Mouse (Mus musculus): Measurements from ENCODE around the gene Liph. TPM values are rescaled to one million over a fixed set of nuclear protein-coding genes. Genes with fewer than 3 reads are reported as not detected.

Gene Liph
- polyA plus RNA-seq, 2 experiments = 0.56 to 0.80 TPM

GRCm38 (mm10) chr16:21969874-21970273 is 25.6 kb downstream of the Liph start:
- H3K36me3 ChIP-seq (replicated peaks; ENCODE audit: control insufficient read depth, insufficient read depth, low read depth) = no peaks in the 10 kb centered on the region
- TF ChIP-seq CTCF (IDR thresholded peaks at IDR 0.05; ENCODE audit: low read depth) (no peak), EP300 (IDR thresholded peaks at IDR 0.05; ENCODE audit: low read depth) (no peak)
- H3K4me1 ChIP-seq (replicated peaks; ENCODE audit: control insufficient read depth in 2 of 2, insufficient read depth in 2 of 2, low read length in 1 of 2) = no peaks in the 10 kb centered on the region
- ATAC-seq (ENCODE audit: insufficient read depth) (no peak), DNase-seq (ENCODE audit: low read depth in 3 of 3, low spot score in 3 of 3) (no peak)
- H3K27me3 ChIP-seq (ENCODE audit: control insufficient read depth, insufficient read depth, low read length) = no peaks in the 10 kb centered on the region
- no peak overlapping the region for H3K27ac ChIP-seq
- no peak overlapping the region for H3K4me2 ChIP-seq (ENCODE audit: low read depth)
- H3K9me3 ChIP-seq (ENCODE audit: control insufficient read depth, low read length) = no peaks in the 10 kb centered on the region
- H3K9ac ChIP-seq (replicated peaks) = no peak overlapping the region
- no peak overlapping the region for H3K4me3 ChIP-seq (ENCODE audit: insufficient read depth in 1 of 2, low read depth in 2 of 2, low read length in 2 of 2)
- WGBS (ENCODE audit: insufficient replicate concordance) = 64% methylated on average over 5 of the region's 5 CpGs

- Histone ChIP-seq H3K4me3 (ENCODE audit: insufficient read depth in 1 of 2, low read depth in 2 of 2, low read length in 2 of 2) (no peak overlapping the region), H3K9ac (replicated peaks) (no peak overlapping the region), H3K27me3 (ENCODE audit: control insufficient read depth, insufficient read depth, low read length) (no peaks in the 10 kb centered on the region), H3K36me3 (replicated peaks; ENCODE audit: control insufficient read depth, insufficient read depth, low read depth) (no peaks in the 10 kb centered on the region), H3K9me3 (ENCODE audit: control insufficient read depth, low read length) (no peaks in the 10 kb centered on the region), H3K4me1 (replicated peaks; ENCODE audit: control insufficient read depth in 2 of 2, insufficient read depth in 2 of 2, low read length in 1 of 2) (no peaks in the 10 kb centered on the region), H3K27ac (no peak overlapping the region), H3K4me2 (ENCODE audit: low read depth) (no peak overlapping the region)
- no peak for TF ChIP-seq CTCF (IDR thresholded peaks at IDR 0.05; ENCODE audit: low read depth)
- no peak for TF ChIP-seq EP300 (IDR thresholded peaks at IDR 0.05; ENCODE audit: low read depth)
- WGBS (ENCODE audit: insufficient replicate concordance) = 60% methylated on average over 3 of the region's 3 CpGs
- DNase-seq (ENCODE audit: low read depth in 3 of 3, low spot score in 3 of 3) = no peak
- no peak for ATAC-seq (ENCODE audit: insufficient read depth)
These were observed 29.9 kb downstream of the Liph start for GRCm38 (mm10) chr16:21965576-21965975.

- no peak for DNase-seq (ENCODE audit: low read depth in 3 of 3, low spot score in 3 of 3)
- 66% methylated on average over 12 of the region's 12 CpGs for WGBS (ENCODE audit: insufficient replicate concordance)
- Histone ChIP-seq H3K36me3 (replicated peaks; ENCODE audit: control insufficient read depth, insufficient read depth, low read depth) (no peaks in the 10 kb centered on the region), H3K4me2 (ENCODE audit: low read depth) (no peak overlapping the region), H3K4me1 (replicated peaks; ENCODE audit: control insufficient read depth in 2 of 2, insufficient read depth in 2 of 2, low read length in 1 of 2) (no peaks in the 10 kb centered on the region), H3K4me3 (ENCODE audit: insufficient read depth in 1 of 2, low read depth in 2 of 2, low read length in 2 of 2) (no peak overlapping the region), H3K9ac (replicated peaks) (no peak overlapping the region), H3K9me3 (ENCODE audit: control insufficient read depth, low read length) (no peaks in the 10 kb centered on the region), H3K27ac (no peak overlapping the region), H3K27me3 (ENCODE audit: control insufficient read depth, insufficient read depth, low read length) (no peaks in the 10 kb centered on the region)
- TF ChIP-seq CTCF (IDR thresholded peaks at IDR 0.05; ENCODE audit: low read depth) (no peak), EP300 (IDR thresholded peaks at IDR 0.05; ENCODE audit: low read depth) (no peak)
- ATAC-seq (ENCODE audit: insufficient read depth) = no peak
These were observed 39.9 kb downstream of the Liph start for GRCm38 (mm10) chr16:21955591-21955990.

DNA sequence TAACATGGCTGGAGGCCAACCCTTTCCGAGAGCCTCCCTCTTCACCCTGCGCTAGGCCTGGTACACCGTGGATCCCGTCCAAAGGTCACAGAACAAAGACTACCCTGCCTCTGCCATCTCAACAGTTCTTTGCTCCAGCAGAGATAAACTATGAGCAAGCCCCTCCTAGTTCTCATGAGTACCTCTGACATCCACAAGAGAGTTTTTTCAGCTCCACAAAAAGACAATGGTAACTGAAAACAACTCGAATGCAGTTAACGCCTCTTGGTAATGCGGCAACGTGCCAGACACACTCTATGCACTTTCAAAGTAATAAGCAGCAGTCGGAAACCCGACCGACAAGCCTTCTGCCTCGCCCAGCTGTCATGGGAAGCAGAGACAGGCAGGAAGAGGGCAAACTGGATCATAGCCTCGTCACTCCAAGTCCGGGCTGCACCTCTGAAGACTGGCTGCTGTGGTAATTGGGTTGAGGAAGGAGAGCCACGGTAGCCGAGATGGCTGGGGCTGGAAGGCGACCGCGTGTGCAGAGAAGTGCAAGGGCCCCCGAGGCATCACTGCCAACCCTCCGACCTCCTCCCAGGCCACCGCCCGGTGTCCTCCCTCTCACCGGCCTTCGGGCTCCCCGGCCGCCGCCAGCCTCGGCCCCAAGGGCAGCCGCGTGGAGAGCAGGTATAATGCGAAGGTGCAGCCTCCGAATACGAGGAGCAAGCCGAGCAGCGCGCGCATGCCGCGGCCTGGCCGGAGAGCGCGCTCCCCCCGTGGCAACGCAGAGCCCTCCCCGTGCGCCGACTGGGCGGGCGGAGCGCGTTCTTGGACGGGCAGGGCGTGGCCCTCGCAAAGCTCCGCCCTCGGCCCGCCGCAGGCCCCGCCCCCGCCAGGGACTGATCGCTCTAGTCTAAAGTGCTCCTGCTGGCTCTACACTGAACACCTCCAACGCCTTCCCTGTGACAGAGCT is 48.4 kb downstream of the Liph start, which contains the start of gene Tmem41a:
Tmem41a (minus strand) TSS at position 792 of the 955 bp plus-strand sequence.
- peaks cover 7 to 14% of the 10 kb centered on the region in 2 experiments for H3K4me1 ChIP-seq (replicated peaks; ENCODE audit: control insufficient read depth in 2 of 2, insufficient read depth in 2 of 2, low read length in 1 of 2)
- no peaks in the 10 kb centered on the region for H3K9me3 ChIP-seq (ENCODE audit: control insufficient read depth, low read length)
- H3K4me3 ChIP-seq (ENCODE audit: insufficient read depth in 1 of 2, low read depth in 2 of 2, low read length in 2 of 2) = peak within 1 kb of the TSS; percentile 69 to 81
- peak; percentile 66 to 75 (median 73) for DNase-seq (ENCODE audit: low read depth in 3 of 3, low spot score in 3 of 3)
- TF ChIP-seq EP300 (IDR thresholded peaks at IDR 0.05; ENCODE audit: low read depth) (no peak), CTCF (IDR thresholded peaks at IDR 0.05; ENCODE audit: low read depth) (peak; percentile 37; the same call in 1 of the 2 replicates)
- H3K9ac ChIP-seq (replicated peaks) = peak within 1 kb of the TSS; percentile 79
- peak within 1 kb of the TSS; percentile 4 for H3K27ac ChIP-seq
- ATAC-seq (ENCODE audit: insufficient read depth) = peak; percentile 94
- peak within 1 kb of the TSS; percentile 74 for H3K4me2 ChIP-seq (ENCODE audit: low read depth)
- 1% methylated on average over 63 of the region's 63 CpGs for WGBS (ENCODE audit: insufficient replicate concordance)
- no peaks in the 10 kb centered on the region for H3K27me3 ChIP-seq (ENCODE audit: control insufficient read depth, insufficient read depth, low read length)
- no peaks in the 10 kb centered on the region for H3K36me3 ChIP-seq (replicated peaks; ENCODE audit: control insufficient read depth, insufficient read depth, low read depth)

DNA sequence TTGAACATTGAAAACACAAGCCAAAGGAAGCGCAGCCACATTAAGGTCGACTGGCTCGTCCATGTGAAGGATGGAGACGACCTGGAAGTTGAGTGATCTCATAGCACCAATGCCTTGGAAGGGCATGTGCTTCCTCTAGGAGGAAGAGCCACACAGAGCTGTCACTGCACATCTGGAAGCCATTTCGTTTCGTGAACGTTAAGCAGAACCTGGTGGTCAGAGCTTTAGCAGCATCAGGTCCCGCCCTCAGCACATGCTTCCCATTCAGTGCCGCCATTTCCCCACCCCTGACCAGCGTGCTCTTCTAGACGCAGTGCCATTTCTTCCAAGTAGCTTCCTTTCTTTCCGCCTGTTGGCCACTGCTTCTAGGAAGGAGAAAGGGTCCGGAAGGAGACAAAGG is 67.0 kb downstream of the Liph start:
- TF ChIP-seq EP300 (IDR thresholded peaks at IDR 0.05; ENCODE audit: low read depth) = no peak
- TF ChIP-seq CTCF (IDR thresholded peaks at IDR 0.05; ENCODE audit: low read depth) = no peak
- DNase-seq (ENCODE audit: low read depth in 3 of 3, low spot score in 3 of 3) = no peak
- ATAC-seq (ENCODE audit: insufficient read depth) = no peak
- Histone ChIP-seq H3K27me3 (ENCODE audit: control insufficient read depth, insufficient read depth, low read length) (no peaks in the 10 kb centered on the region), H3K4me3 (ENCODE audit: insufficient read depth in 1 of 2, low read depth in 2 of 2, low read length in 2 of 2) (no peak overlapping the region), H3K9me3 (ENCODE audit: control insufficient read depth, low read length) (no peaks in the 10 kb centered on the region), H3K9ac (replicated peaks) (no peak overlapping the region), H3K27ac (no peak overlapping the region), H3K36me3 (replicated peaks; ENCODE audit: control insufficient read depth, insufficient read depth, low read depth) (no peaks in the 10 kb centered on the region), H3K4me2 (ENCODE audit: low read depth) (no peak overlapping the region), H3K4me1 (replicated peaks; ENCODE audit: control insufficient read depth in 2 of 2, insufficient read depth in 2 of 2, low read length in 1 of 2) (no peaks in the 10 kb centered on the region)
- WGBS (ENCODE audit: insufficient replicate concordance) = 69% methylated on average over 13 of the region's 13 CpGs

All from liver, embryonic 14.5 days (tissue).